Mouse (Mus musculus) urinary bladder, postnatal 25 days (tissue): ENCODE measurements around the gene Fam178b.

Experiments used
- DNase-seq: peaks from one replicate; pipeline ENCODE4 v3.0.0; 2022; ENCODE audit warnings: low spot score

Gene Fam178b

GRCm38 (mm10) chr1:36566425-36566824, 116.6 kb downstream of the Fam178b start:
- no peak for DNase-seq

- no peak for DNase-seq
These were observed 118.9 kb downstream of the Fam178b start for GRCm38 (mm10) chr1:36564101-36564500.

- no peak for DNase-seq
These were observed 119.4 kb downstream of the Fam178b start for GRCm38 (mm10) chr1:36563632-36564031.

GRCm38 (mm10) chr1:36563197-36563596, 119.8 kb downstream of the Fam178b start:
- no peak for DNase-seq

- DNase-seq: no peak
These were observed 120.6 kb downstream of the Fam178b start for GRCm38 (mm10) chr1:36562388-36562787.

- no peak for DNase-seq
These were observed 122.1 kb downstream of the Fam178b start for GRCm38 (mm10) chr1:36560903-36561302.

- no peak for DNase-seq
These were observed 123.1 kb downstream of the Fam178b start for GRCm38 (mm10) chr1:36559888-36560287.

- no peak for DNase-seq
These were observed 123.7 kb downstream of the Fam178b start for GRCm38 (mm10) chr1:36559256-36559655.

- peak; percentile 64 for DNase-seq
These were observed 124.7 kb downstream of the Fam178b start, which contains the start of gene Sema4c for GRCm38 (mm10) chr1:36558031-36558993. TSS of gene Sema4c (minus strand) at chr1:36558349.

- peak; percentile 72 for DNase-seq
These were observed 125.4 kb downstream of the Fam178b start for GRCm38 (mm10) chr1:36557457-36558011.

- peak; percentile 92 for DNase-seq
These were observed 126.2 kb downstream of the Fam178b start for GRCm38 (mm10) chr1:36556553-36557456.

GRCm38 (mm10) chr1:36555798-36556395, 127.1 kb downstream of the Fam178b start:
- DNase-seq: no peak

- DNase-seq: no peak
These were observed 128.2 kb downstream of the Fam178b start for GRCm38 (mm10) chr1:36554633-36555399.

- DNase-seq: no peak
These were observed 130.5 kb downstream of the Fam178b start for GRCm38 (mm10) chr1:36552506-36552905.

- DNase-seq: no peak
These were observed 131.1 kb downstream of the Fam178b start for GRCm38 (mm10) chr1:36551904-36552303.

- no peak for DNase-seq
These were observed 132.7 kb downstream of the Fam178b start for GRCm38 (mm10) chr1:36550075-36550863.

GRCm38 (mm10) chr1:36549491-36549890, 133.5 kb downstream of the Fam178b start:
- no peak for DNase-seq

- no peak for DNase-seq
These were observed 134.2 kb downstream of the Fam178b start for GRCm38 (mm10) chr1:36548771-36549170.

- peak; percentile 41 for DNase-seq
These were observed 134.9 kb downstream of the Fam178b start for GRCm38 (mm10) chr1:36547981-36548598.
